Mouse (Mus musculus): ENCODE data around the gene Jhy.

GRCm38 (mm10) chr9:40876164-40876563 lies 87.8 kb downstream of the Jhy start:
- TF ChIP-seq CTCF (IDR thresholded peaks at IDR 0.05; ENCODE audit: borderline replicate concordance, insufficient read depth, low read depth, low read length) (no peak), POLR2A (IDR thresholded peaks at IDR 0.05; ENCODE audit: borderline replicate concordance, insufficient read depth, low read length) (no peak)

Measured in cerebellum, adult 2 months (tissue).